ENCODE assay signal across 31 mouse cellular contexts in the genomic region with DNA sequence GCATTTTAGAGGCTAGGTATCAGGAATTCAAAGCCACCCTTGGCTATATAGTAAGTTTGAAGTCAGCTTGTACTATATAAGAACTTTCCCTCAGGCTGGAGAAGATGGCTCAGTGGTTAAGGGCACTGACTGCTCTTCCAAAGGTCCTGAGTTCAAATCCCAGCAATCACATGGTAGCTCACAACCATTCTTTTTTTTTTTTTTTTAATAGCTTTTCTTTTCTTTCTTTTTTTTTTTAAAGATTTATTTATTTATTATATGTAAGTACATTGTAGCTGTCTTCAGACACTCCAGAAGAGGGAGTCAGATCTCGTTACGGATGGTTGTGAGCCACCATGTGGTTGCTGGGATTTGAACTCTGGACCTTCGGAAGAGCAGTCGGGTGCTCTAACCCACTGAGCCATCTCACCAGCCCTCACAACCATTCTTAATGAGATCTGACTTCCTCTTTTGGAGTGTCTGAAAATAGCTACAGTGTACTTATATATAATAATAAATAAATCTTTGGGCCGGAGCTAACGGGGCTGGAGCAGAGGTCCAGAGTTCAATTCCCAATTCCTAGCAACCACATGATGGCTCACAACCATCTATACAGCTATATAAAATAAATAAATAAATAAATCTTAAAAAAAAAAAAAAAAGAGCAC. TPM values are rescaled to one million over a fixed set of nuclear protein-coding genes. Genes with fewer than 3 reads are reported as not detected.
"Had no signal": no experiment of that assay in that cellular context is flagged by ENCODE, and none has a peak within 500 bp of the region (broad histone marks: within the 10 kb centered on the region; RNA-seq: fewer than 3 reads in every experiment).

No protein-coding gene starts in this region.

RNA-seq across cellular contexts. Expression of a gene that starts 33.8 kb away (rescaled TPM):
- total RNA-seq: left cerebral cortex, postnatal 14 days; left cerebral cortex, postnatal 25 days; left cerebral cortex, postnatal 36 days; left cerebral cortex, postnatal 4 days; liver, adult 2 months; megakaryocyte-erythroid progenitor cell, adult 5-6 weeks; midbrain, postnatal 0 days; monocyte, adult 5-6 weeks had no signal
- polyA plus RNA-seq: limb, embryonic 12.5 days; limb, embryonic 13.5 days; limb, embryonic 14.5 days; liver, adult 2 months; liver, embryonic 11.5 days; liver, embryonic 12.5 days; liver, embryonic 13.5 days; liver, embryonic 14.5 days; liver, embryonic 15.5 days; liver, embryonic 16.5 days; liver, postnatal 0 days; lung, adult 2 months; lung, embryonic 14.5 days; lung, embryonic 15.5 days; lung, embryonic 16.5 days; lung, postnatal 0 days; macrophage; midbrain, embryonic 10.5 days; midbrain, embryonic 11.5 days; midbrain, embryonic 13.5 days; midbrain, embryonic 14.5 days; midbrain, embryonic 16.5 days; midbrain, postnatal 0 days; myocyte; neural tube, embryonic 11.5 days had no signal
